Mouse (Mus musculus): ENCODE results near the gene Gtpbp10. TPM values are rescaled to one million over a fixed set of nuclear protein-coding genes. Genes with fewer than 3 reads are reported as not detected.

Gene Gtpbp10
- polyA plus RNA-seq (2012; rRNA removed) = 5.1 and 5.3 TPM in 2 replicates

GRCm38 (mm10) chr5:5559079-5559740 is at the start of gene Gtpbp10:
Gene Gtpbp10, minus strand, starts transcription at chr5:5559538.

DNA sequence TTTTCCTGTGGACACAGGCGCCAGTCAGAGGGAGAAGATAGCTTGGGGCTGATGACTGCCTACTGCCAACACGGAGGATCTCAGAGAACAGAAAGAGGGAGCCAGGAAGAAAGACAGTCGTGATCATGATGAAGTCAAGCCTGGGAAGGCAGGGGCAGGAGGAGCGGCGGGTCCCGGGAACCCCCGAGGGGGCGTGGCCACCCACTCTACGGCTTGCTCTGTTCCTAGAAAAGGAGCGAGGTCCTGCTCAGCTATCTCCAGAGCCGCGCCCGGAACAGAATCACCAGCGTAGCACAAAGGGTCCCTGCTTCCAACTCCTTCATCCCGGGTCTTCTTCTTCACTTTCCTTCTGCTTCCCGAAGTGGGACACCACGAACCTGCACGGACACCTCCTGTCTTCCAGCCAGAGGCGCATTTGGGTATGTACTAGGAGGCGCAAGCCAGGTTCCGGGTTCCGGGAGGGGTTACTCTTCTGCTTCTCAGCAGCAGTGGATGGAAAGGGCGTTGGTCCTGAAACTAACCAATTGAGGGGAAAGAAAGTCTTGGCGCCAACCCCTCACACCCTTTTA is 14.5 kb upstream of the Gtpbp10 start, which contains the start of gene Gm8773:
Gene Gm8773 (plus strand): TSS at position 51 of the 569 bp plus-strand sequence.

GRCm38 (mm10) chr5:5514196-5515076 is 44.9 kb downstream of the Gtpbp10 start, which contains the start of gene Cldn12:
Gene Cldn12, minus strand, starts transcription at chr5:5514958.

Other genes starting within 250 kb of the Gtpbp10 start
- 0.68 and 0.90 TPM in 2 replicates for gene Cdk14, start 139.2 kb downstream of the Gtpbp10 start, polyA plus RNA-seq (2012; rRNA removed)
- gene 1700015F17Rik, start 80.4 kb downstream of the Gtpbp10 start, polyA plus RNA-seq (2012; rRNA removed) = not detected in 2 replicates
- 13.6 and 15.7 TPM in 2 replicates for gene Cldn12, start 44.6 kb downstream of the Gtpbp10 start, polyA plus RNA-seq (2012; rRNA removed)
- gene Gm8773, start 14.3 kb upstream of the Gtpbp10 start, polyA plus RNA-seq (2012; rRNA removed) = 0.07 and 0.14 TPM in 2 replicates
- gene Cfap69, start 104.7 kb upstream of the Gtpbp10 start, polyA plus RNA-seq (2012; rRNA removed) = 1.3 and 1.5 TPM in 2 replicates
- gene Steap2, start 135.0 kb upstream of the Gtpbp10 start, polyA plus RNA-seq (2012; rRNA removed) = 3.8 and 4.2 TPM in 2 replicates
- 0.88 and 0.93 TPM in 2 replicates for gene Steap1, start 189.8 kb upstream of the Gtpbp10 start, polyA plus RNA-seq (2012; rRNA removed)